Mouse (Mus musculus) liver, embryonic 15.5 days (tissue): ENCODE data around the gene Flt1. TPM values are rescaled to one million over a fixed set of nuclear protein-coding genes. Genes with fewer than 3 reads are reported as not detected.

Experiments
- ATAC-seq: fragments of 200-750 bp; cut with Nextera tagmentation; 2 replicates; pipeline ENCODE4 v1.8.0; 2017; ENCODE audit warnings: moderate number of reproducible peaks, mild to moderate bottlenecking, moderate library complexity; ENCODE audit not compliant: insufficient read depth
- H3K27ac ChIP-seq: fragments of 300-500 bp; sonication (generic); replicated peaks from 2 replicates; pipeline ENCODE4 v1.5.1; 2015; ENCODE audit warnings: mild to moderate bottlenecking, inconsistent platforms
- H3K27me3 ChIP-seq: fragments of 300-500 bp; sonication (generic); 2 replicates; pipeline ENCODE4 v1.6.1; 2015; ENCODE audit warnings: mild to moderate bottlenecking, inconsistent platforms
- H3K36me3 ChIP-seq: fragments of 300-500 bp; sonication (generic); replicated peaks from 2 replicates; pipeline ENCODE4 v1.6.1; 2015; ENCODE audit warnings: moderate library complexity, mild to moderate bottlenecking, inconsistent platforms
- H3K4me1 ChIP-seq: fragments of 300-500 bp; sonication (generic); replicated peaks from 2 replicates; pipeline ENCODE4 v1.6.1; 2015; ENCODE audit warnings: inconsistent platforms
- H3K4me2 ChIP-seq: fragments of 300-500 bp; sonication (generic); 2 replicates; pipeline ENCODE4 v1.6.1; 2015; ENCODE audit warnings: moderate library complexity, mild to moderate bottlenecking, inconsistent platforms
- H3K4me3 ChIP-seq: fragments of 300-500 bp; sonication (generic); replicated peaks from 2 replicates; pipeline ENCODE4 v1.5.1; 2015; ENCODE audit warnings: mild to moderate bottlenecking, inconsistent platforms
- H3K9ac ChIP-seq: fragments of 300-500 bp; sonication (generic); 2 replicates; pipeline ENCODE4 v1.6.1; 2015; ENCODE audit warnings: moderate library complexity, mild to moderate bottlenecking, inconsistent platforms
- H3K9me3 ChIP-seq: fragments of 300-500 bp; sonication (generic); replicated peaks from 2 replicates; pipeline ENCODE4 v1.6.1; 2016; ENCODE audit warnings: inconsistent platforms
- whole genome bisulfite sequencing: fragments of 180-500 bp; shearing (Covaris S2); methylation state at CpG from one replicate; pipeline ENCODE4 v1.1.7; 2015; ENCODE audit warnings: mixed read lengths; ENCODE audit not compliant: insufficient replicate concordance; 5-methylcytosine and 5-hydroxymethylcytosine counted together
- polyA plus RNA-seq: library from polyadenylated mRNA; unstranded; fragments of >200 nt; fragmentation: Nextera tagmentation; extraction: Ambion mirVana; gene quantifications from 2 replicates; pipeline ENCODE4 v1.2.1, GENCODE M21; 2015

The Flt1 gene
- 2.9 and 3.2 TPM in 2 replicates for polyA plus RNA-seq

DNA sequence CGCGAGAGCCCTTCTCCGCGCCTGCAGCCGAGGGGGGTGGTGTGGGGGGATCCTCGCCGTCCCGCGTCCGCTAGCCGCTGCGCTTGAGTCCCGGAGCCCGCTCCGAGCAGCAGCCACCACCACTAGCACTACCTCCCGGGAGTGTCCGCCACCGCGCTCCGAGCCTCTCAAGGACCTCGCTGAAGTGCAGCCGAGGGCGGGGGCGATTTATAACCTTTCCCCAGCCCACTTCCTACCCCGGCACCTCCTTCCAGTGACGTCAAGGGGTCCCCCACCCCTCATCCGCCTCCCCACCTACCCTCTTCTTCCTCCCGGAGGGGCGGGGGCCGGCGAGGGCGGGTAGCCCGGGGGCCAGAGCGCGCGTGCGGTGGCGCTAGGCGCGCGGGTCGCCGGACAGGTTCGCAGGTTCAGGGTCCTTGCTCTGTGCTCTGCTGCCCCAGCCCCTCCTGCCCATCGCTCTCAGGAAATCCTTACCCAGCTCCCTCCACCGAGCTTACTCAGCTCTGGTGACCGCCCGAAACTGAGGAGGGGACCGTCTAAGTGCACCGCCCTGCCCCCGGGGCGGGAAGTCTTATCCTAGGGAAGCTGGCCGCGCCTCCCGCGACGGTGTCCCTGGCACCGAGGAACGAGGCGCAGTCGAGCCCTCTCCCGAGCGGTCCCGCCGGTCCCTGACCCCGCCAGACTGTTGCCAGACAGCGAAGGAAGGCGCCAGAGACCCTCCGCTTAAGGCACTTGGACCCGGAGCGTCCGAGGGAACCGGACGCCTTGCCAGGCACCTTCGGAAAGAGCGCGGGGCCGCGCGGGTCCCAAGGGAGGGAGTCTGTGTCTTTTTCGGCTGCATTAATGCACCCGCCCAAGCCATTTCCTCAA lies at the start of gene Flt1:
TSS of gene Flt1 (minus strand) at position 181 of the 870 bp plus-strand sequence.
- H3K9ac ChIP-seq = no peak within 1 kb of the TSS
- H3K36me3 ChIP-seq = no peaks in the 10 kb centered on the region
- ATAC-seq = peak; percentile 48; the same call in 1 of the 2 replicates
- peaks cover 11% of the 10 kb centered on the region; the same call in 1 of the 2 replicates for H3K4me1 ChIP-seq
- no peak within 1 kb of the TSS for H3K27ac ChIP-seq
- peaks cover 84% of the 10 kb centered on the region for H3K27me3 ChIP-seq
- H3K4me3 ChIP-seq = peak within 1 kb of the TSS; percentile 38
- WGBS = under 1% methylated on average over 82 of the region's 82 CpGs
- H3K9me3 ChIP-seq = no peaks in the 10 kb centered on the region
- peak within 1 kb of the TSS; percentile 55 for H3K4me2 ChIP-seq

DNA sequence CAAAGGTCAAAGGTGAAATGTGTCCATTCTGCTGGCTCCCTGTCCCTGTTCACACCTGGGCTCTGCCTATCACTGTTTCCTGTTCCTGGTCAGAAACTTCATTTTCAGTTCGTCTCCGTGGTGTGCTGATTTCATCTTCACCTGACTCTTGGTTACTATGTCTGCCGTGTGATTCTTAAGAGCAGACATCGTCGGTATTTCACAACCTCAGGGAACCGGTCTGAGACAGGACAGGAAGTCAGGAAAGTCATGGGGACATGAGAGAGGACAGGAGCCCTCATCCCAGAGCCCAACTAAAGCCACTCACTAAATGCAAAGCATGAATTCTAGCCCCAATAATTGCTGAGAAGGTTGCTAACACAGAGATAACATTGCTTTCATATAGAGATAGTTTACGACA lies 49.4 kb upstream of the Flt1 start:
- no peaks in the 10 kb centered on the region for H3K4me1 ChIP-seq
- WGBS = 17% methylated on average over 7 of the region's 7 CpGs
- H3K9me3 ChIP-seq = 0 out of 2 replicates have a peak, but pooled peaks cover 4% of the 10 kb centered on the region
- H3K4me3 ChIP-seq = no peak overlapping the region
- no peak for ATAC-seq
- no peaks in the 10 kb centered on the region for H3K36me3 ChIP-seq
- H3K4me2 ChIP-seq = no peak overlapping the region
- H3K9ac ChIP-seq = no peak overlapping the region
- no peak overlapping the region for H3K27ac ChIP-seq
- H3K27me3 ChIP-seq = no peaks in the 10 kb centered on the region

DNA sequence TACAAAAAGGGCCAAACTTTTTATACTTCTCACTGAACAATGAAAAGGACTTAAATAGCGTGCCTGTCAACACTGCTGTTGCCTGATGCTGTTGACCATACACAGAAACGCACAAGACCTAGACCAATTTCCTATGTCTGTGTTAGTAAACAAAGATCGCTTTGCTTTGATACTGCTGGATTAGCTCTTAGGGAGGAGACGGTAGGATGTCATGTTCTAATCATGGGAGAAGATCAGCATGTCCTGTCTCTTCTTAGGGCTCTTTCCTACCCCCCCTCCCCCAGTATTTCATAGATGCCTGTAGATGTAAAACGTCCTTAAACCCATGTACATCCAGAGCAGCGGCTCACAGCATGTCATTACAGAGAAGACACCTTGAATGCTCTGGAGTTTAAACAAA lies 44.1 kb upstream of the Flt1 start:
- H3K4me2 ChIP-seq = no peak overlapping the region
- H3K9ac ChIP-seq = no peak overlapping the region
- no peaks in the 10 kb centered on the region for H3K27me3 ChIP-seq
- H3K4me3 ChIP-seq = no peak overlapping the region
- H3K36me3 ChIP-seq = no peaks in the 10 kb centered on the region
- no peak overlapping the region for H3K27ac ChIP-seq
- H3K4me1 ChIP-seq = no peaks in the 10 kb centered on the region
- H3K9me3 ChIP-seq = 0 out of 2 replicates have a peak, but pooled peaks cover 4% of the 10 kb centered on the region
- 54% methylated on average over 6 of the region's 6 CpGs for WGBS
- ATAC-seq = no peak

DNA sequence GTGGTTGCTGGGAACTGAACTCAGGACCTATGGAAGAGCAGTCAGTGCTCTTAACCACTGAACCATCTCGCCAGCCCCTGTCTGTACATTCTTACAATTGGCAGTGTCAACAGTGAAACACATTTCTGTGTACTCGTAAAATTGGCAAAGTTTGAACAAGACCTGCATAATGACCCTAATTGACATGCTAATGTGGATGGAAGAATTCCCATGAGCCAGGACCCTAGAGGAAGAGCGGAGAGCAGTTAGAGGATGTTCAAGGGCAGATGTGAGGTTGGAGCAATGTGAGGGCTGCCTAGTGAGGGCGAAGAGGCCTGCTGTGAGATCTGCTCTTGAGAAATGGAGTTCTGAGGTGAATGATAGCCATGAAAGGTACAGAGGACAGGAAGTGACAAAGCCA lies 38.2 kb upstream of the Flt1 start:
- H3K4me3 ChIP-seq = no peak overlapping the region
- no peaks in the 10 kb centered on the region for H3K9me3 ChIP-seq
- H3K4me2 ChIP-seq = no peak overlapping the region
- peaks cover 3% of the 10 kb centered on the region; the same call in 1 of the 2 replicates for H3K4me1 ChIP-seq
- ATAC-seq = no peak
- no peak overlapping the region for H3K9ac ChIP-seq
- H3K27ac ChIP-seq = no peak overlapping the region
- 65% methylated on average over 4 of the region's 4 CpGs for WGBS
- no peaks in the 10 kb centered on the region for H3K36me3 ChIP-seq
- no peaks in the 10 kb centered on the region for H3K27me3 ChIP-seq

DNA sequence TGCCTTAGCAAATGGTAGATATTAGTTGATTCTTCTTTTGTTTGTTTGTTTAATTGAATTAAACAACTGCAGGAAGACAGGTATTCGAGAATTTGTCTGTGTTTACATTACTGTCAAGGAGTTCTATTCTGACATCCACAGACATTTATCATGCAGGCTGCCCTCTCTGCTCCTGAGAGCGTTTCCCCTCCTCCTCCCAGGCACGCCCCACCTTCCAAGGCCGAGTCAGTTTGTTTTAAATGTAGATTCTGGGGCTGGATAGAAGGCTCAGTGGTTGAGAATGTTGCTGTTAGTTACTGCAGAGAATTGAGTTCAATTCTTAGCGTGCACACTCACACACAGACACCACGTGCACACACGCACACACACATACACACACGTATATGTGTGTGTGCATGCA lies 36.2 kb upstream of the Flt1 start:
- Histone ChIP-seq H3K9ac (no peak overlapping the region), H3K4me1 (peaks cover 12% of the 10 kb centered on the region; the same call in 1 of the 2 replicates), H3K4me3 (no peak overlapping the region), H3K36me3 (no peaks in the 10 kb centered on the region), H3K4me2 (no peak overlapping the region), H3K27ac (no peak overlapping the region), H3K27me3 (no peaks in the 10 kb centered on the region), H3K9me3 (no peaks in the 10 kb centered on the region)
- ATAC-seq = no peak
- WGBS = 34% methylated on average over 8 of the region's 8 CpGs

DNA sequence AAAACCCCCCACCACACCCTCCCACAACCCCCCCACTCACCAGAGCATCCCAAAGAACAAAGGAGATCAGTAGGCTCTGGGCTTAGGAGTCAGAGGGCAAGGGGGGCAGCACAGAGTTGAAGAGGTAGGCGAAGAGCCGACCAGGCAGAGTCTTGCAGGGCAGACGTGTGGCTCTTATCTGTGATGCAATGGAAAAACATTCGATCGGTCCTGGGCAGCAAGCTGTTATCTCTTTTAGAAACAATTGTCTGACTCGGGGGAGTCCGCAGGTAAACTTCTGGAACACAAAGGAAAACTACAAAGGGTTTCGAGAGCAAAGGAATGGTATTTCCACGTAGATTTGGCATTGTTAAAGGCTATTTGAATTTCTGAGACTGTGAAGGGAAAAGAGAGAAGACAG lies 35.5 kb upstream of the Flt1 start:
- H3K4me2 ChIP-seq = no peak overlapping the region

DNA sequence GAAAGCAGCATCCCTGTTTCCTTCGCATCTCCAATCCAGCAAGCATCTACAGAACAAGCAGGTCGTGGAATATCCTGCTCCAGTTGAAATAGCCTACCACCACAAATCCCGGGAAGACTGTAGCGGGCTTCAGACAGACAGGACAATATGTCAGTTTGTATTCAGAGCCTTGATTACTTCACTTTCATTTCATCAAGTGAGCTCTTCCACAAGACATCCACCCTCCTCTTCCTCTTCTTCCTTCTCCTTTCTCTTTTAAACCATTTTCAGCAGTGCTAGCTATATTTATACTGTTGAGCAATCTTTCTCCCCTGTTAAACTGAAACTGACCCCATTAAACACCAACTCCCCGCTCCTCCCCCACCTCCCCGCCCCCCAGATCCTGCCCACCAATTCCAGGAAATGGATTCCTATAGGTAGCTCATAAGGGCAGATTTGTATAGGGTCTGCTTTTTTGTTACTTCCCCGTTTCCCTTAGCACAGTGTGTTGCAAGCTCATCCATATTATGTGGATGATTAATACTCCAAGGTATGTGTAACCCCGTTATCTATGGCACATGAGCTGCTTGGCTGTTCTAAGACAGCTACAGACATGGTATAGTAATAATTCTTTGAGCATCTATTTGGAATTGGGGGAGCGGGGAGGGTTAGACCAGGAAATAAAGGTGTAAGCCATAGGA lies 33.0 kb upstream of the Flt1 start:
- H3K4me3 ChIP-seq = peak overlapping the region; percentile 42
- no peak overlapping the region for H3K9ac ChIP-seq
- H3K4me1 ChIP-seq = peaks cover 12% of the 10 kb centered on the region; the same call in 1 of the 2 replicates
- no peaks in the 10 kb centered on the region for H3K36me3 ChIP-seq
- no peak overlapping the region; the same call in 1 of the 2 replicates for H3K27ac ChIP-seq
- no peak for ATAC-seq
- H3K27me3 ChIP-seq = peaks cover 9% of the 10 kb centered on the region
- no peaks in the 10 kb centered on the region for H3K9me3 ChIP-seq
- H3K4me2 ChIP-seq = peak overlapping the region; percentile 61
- WGBS = 29% methylated on average over 9 of the region's 9 CpGs

More for the DNA sequence above, 35.5 kb upstream of the Flt1 start:
- Histone ChIP-seq H3K27me3 (no peaks in the 10 kb centered on the region), H3K4me3 (no peak overlapping the region), H3K9me3 (no peaks in the 10 kb centered on the region), H3K36me3 (no peaks in the 10 kb centered on the region), H3K9ac (no peak overlapping the region), H3K27ac (no peak overlapping the region), H3K4me1 (peaks cover 12% of the 10 kb centered on the region; the same call in 1 of the 2 replicates)
- 17% methylated on average over 9 of the region's 9 CpGs for WGBS
- no peak; the same call in 1 of the 2 replicates for ATAC-seq

DNA sequence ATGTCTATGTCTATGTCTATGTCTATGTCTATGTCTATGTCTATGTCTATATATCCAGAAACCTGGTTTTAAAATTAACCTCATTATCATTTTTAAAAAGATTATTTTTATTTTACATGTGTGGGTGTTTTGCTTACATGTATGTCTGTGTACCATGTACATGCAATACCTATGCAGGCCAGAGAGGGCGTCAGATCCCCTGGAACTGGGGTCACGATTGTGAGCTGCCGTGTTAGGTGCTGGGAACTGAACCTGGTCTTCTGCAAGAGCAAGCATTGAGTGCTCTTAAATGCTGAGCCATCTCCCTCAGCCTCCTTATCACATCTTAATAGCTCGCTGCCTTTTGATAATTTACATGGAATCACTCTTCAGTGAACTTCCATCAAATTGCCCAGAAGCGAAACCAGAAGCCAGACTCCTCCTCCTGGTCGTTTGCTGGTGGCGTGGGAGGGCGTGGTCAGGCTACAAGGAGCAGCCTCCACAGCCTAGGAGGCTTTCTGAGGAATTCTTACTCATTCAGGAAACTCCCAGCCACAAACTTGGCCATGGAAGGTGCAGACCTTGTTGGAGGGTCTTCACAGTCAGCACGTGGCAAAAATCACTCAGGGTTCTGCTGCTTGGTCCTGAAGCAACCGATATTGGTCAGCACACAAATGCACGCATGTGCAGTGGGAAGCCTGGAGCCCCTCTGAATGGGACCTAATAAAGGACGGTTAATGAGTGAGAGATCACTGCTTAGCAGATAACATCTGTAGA lies 32.2 kb upstream of the Flt1 start:
- H3K27ac ChIP-seq = no peak overlapping the region; the same call in 1 of the 2 replicates
- no peaks in the 10 kb centered on the region for H3K36me3 ChIP-seq
- H3K9me3 ChIP-seq = no peaks in the 10 kb centered on the region
- no peak for ATAC-seq
- peaks cover 12% of the 10 kb centered on the region; the same call in 1 of the 2 replicates for H3K4me1 ChIP-seq
- H3K9ac ChIP-seq = no peak overlapping the region
- peaks cover 15% of the 10 kb centered on the region for H3K27me3 ChIP-seq
- WGBS = 25% methylated on average over 12 of the region's 12 CpGs
- H3K4me2 ChIP-seq = peak overlapping the region; percentile 61
- peak overlapping the region; percentile 42 for H3K4me3 ChIP-seq

DNA sequence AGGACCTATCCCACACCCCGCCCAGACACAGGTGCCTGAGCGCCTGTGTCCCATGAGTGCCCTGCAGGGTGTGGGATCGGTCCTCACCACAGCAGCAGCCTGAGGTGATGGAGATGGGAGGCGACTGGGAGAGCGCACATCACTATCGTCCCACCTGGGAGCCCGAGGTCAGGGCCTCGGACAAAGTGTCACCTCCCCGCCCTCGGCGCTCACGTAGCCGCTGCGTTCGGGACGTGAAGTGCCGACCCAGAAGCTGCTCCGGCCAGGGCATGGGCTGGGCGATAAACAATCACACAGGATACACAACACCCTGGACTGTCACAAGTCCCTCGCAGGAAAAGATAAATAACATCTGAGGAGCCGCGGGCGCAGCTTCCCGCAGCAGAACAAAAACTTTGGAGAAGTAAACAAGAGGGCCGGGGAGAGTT lies 27.1 kb upstream of the Flt1 start:
- Histone ChIP-seq H3K36me3 (no peaks in the 10 kb centered on the region), H3K27me3 (peaks cover 62% of the 10 kb centered on the region), H3K27ac (no peak overlapping the region), H3K4me2 (peak overlapping the region; percentile 38), H3K9ac (no peak overlapping the region), H3K4me1 (0 out of 2 replicates have a peak, but pooled peaks cover 7% of the 10 kb centered on the region), H3K9me3 (no peaks in the 10 kb centered on the region), H3K4me3 (no peak overlapping the region)
- no peak for ATAC-seq
- WGBS = under 1% methylated on average over 25 of the region's 25 CpGs

DNA sequence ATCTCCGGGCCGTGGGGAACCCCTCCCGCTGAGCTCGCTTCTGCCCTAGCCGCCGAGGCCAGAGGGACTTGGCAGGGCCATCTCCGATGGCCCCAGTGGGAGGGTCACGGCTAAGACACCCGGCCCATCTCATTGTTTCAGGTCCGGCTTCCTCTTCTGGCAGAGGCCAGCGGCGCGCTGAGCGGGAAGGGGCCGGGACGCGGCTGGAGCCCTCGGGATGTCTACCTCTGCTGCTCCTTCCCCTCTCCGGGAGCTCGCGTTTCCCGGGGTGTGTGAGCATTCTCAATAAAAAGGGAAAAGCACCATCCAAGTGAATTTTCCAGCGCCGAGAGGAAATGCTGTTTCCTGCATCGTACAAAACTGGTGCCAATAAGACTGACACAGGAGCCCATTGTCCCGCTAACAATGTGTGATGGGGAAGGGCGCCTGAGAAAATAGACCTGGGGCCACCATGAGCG lies 25.9 kb upstream of the Flt1 start:
- Histone ChIP-seq H3K27me3 (peaks cover 65% of the 10 kb centered on the region), H3K4me2 (peak overlapping the region; percentile 38; the same call in 1 of the 2 replicates), H3K27ac (no peak overlapping the region), H3K36me3 (no peaks in the 10 kb centered on the region), H3K4me3 (0 out of 2 replicates have a peak overlapping the region, but pooled peaks have one; percentile 5), H3K9ac (no peak overlapping the region), H3K9me3 (no peaks in the 10 kb centered on the region), H3K4me1 (0 out of 2 replicates have a peak, but pooled peaks cover 6% of the 10 kb centered on the region)
- under 1% methylated on average over 28 of the region's 28 CpGs for WGBS
- peak; percentile 37; the same call in 1 of the 2 replicates for ATAC-seq
